Mouse (Mus musculus) forebrain, embryonic 16.5 days (tissue): ENCODE results near the gene Hyou1. TPM values are rescaled to one million over a fixed set of nuclear protein-coding genes. Genes with fewer than 3 reads are reported as not detected.
A peak's percentile ranks its signal among the peaks of the same experiment; 100 is the strongest.

Experiments
- ATAC-seq: fragments of 200-750 bp; cut with Nextera tagmentation; 2 replicates; pipeline ENCODE4 v1.8.0; 2017; ENCODE audit warnings: mild to moderate bottlenecking, moderate library complexity
- H3K27ac ChIP-seq: fragments of 300-500 bp; sonication (generic); 2 replicates; pipeline ENCODE4 v1.5.1; 2014; ENCODE audit warnings: low read length, control low read depth
- H3K27me3 ChIP-seq: fragments of 300-500 bp; sonication (generic); replicated peaks from 2 replicates; pipeline ENCODE4 v1.6.1; 2014; ENCODE audit warnings: low read length; ENCODE audit not compliant: control insufficient read depth, insufficient read depth
- H3K36me3 ChIP-seq: fragments of 300-500 bp; sonication (generic); 2 replicates; pipeline ENCODE4 v1.6.1; 2014; ENCODE audit not compliant: control insufficient read depth, insufficient read depth
- H3K4me1 ChIP-seq: fragments of 300-500 bp; sonication (generic); replicated peaks from 2 replicates; pipeline ENCODE4 v1.6.1; 2014; ENCODE audit warnings: low read length; ENCODE audit not compliant: control insufficient read depth, insufficient read depth
- H3K4me2 ChIP-seq: fragments of 300-500 bp; sonication (generic); 2 replicates; pipeline ENCODE4 v1.6.1; 2014; ENCODE audit warnings: mild to moderate bottlenecking, low read length, control low read depth
- H3K4me3 ChIP-seq: fragments of 300-500 bp; sonication (generic); replicated peaks from 2 replicates; pipeline ENCODE4 v1.5.1; 2014; ENCODE audit warnings: mild to moderate bottlenecking, low read length, control low read depth
- H3K9ac ChIP-seq: fragments of 300-500 bp; sonication (generic); replicated peaks from 2 replicates; pipeline ENCODE4 v1.6.1; 2014; ENCODE audit warnings: low read depth, low read length, control low read depth
- H3K9me3 ChIP-seq: fragments of 300-500 bp; sonication (generic); 2 replicates; pipeline ENCODE4 v1.6.1; 2016; ENCODE audit warnings: low read length; ENCODE audit not compliant: control insufficient read depth
- WGBS: fragments of 180-500 bp; shearing (Covaris S2); extraction: QIAGEN DNeasy Blood & Tissue Kit; methylation state at CpG from one replicate; pipeline ENCODE4 v1.1.7; 2014; 5-methylcytosine and 5-hydroxymethylcytosine counted together
- polyA plus RNA-seq: library from polyadenylated mRNA; unstranded; fragments of >200 nt; fragmentation: Nextera tagmentation; extraction: Ambion mirVana; gene quantifications from 2 replicates; pipeline ENCODE4 v1.2.1, GENCODE M21; 2015

The Hyou1 gene
- polyA plus RNA-seq, 1 experiment from 2014 or later, result 27.2 TPM

- peak within 1 kb of the TSS; percentile 85 for H3K9ac ChIP-seq
- no peaks in the 10 kb centered on the region for H3K9me3 ChIP-seq
- peak within 1 kb of the TSS; percentile 79 for H3K4me3 ChIP-seq
- peak; percentile 97 for ATAC-seq
- peak within 1 kb of the TSS; percentile 80 for H3K27ac ChIP-seq
- H3K4me1 ChIP-seq, result peaks cover 16% of the 10 kb centered on the region
- H3K27me3 ChIP-seq, result no peaks in the 10 kb centered on the region
- WGBS, result under 1% methylated on average over 43 of the region's 43 CpGs
- peaks cover 3% of the 10 kb centered on the region for H3K36me3 ChIP-seq
- peak within 1 kb of the TSS; percentile 85 for H3K4me2 ChIP-seq
These were observed 17.6 kb downstream of the Hyou1 start, which contains the start of gene Slc37a4 for GRCm38 (mm10) chr9:44396684-44397411. TSS of gene Slc37a4 (plus strand) at chr9:44396852.

- no peak for ATAC-seq
- 13% methylated on average over 4 of the region's 4 CpGs for WGBS
- no peaks in the 10 kb centered on the region for H3K9me3 ChIP-seq
- H3K36me3 ChIP-seq, result peaks cover 7% of the 10 kb centered on the region
- peak overlapping the region; percentile 79; the same call in 1 of the 2 replicates for H3K4me3 ChIP-seq
- peak overlapping the region; percentile 85 for H3K4me2 ChIP-seq
- peak overlapping the region; percentile 40 for H3K9ac ChIP-seq
- H3K4me1 ChIP-seq, result peaks cover 16% of the 10 kb centered on the region
- H3K27me3 ChIP-seq, result no peaks in the 10 kb centered on the region
- no peak overlapping the region for H3K27ac ChIP-seq
These were observed 18.8 kb downstream of the Hyou1 start for GRCm38 (mm10) chr9:44398087-44398486.

- Histone ChIP-seq H3K4me1 (peaks cover 16% of the 10 kb centered on the region), H3K27me3 (no peaks in the 10 kb centered on the region), H3K9ac (peak overlapping the region; percentile 40), H3K9me3 (no peaks in the 10 kb centered on the region), H3K36me3 (peaks cover 9% of the 10 kb centered on the region), H3K4me2 (no peak overlapping the region; the same call in 1 of the 2 replicates), H3K27ac (no peak overlapping the region), H3K4me3 (no peak overlapping the region)
- WGBS, result 85% methylated on average over 9 of the region's 9 CpGs
- ATAC-seq, result no peak
These were observed 19.3 kb downstream of the Hyou1 start for GRCm38 (mm10) chr9:44398551-44398950.

GRCm38 (mm10) chr9:44399114-44399794, 20.0 kb downstream of the Hyou1 start:
- Histone ChIP-seq H3K36me3 (peaks cover 16% of the 10 kb centered on the region), H3K9ac (no peak overlapping the region)
- 86% methylated on average over 13 of the region's 13 CpGs for WGBS

GRCm38 (mm10) chr9:44399795-44400114, 20.5 kb downstream of the Hyou1 start:
- WGBS, result 83% methylated on average over 6 of the region's 6 CpGs
- H3K9me3 ChIP-seq, result no peaks in the 10 kb centered on the region
- no peaks in the 10 kb centered on the region for H3K27me3 ChIP-seq
- H3K4me1 ChIP-seq, result peaks cover 16% of the 10 kb centered on the region
- peaks cover 21% of the 10 kb centered on the region for H3K36me3 ChIP-seq
- no peak overlapping the region for H3K4me3 ChIP-seq
- H3K9ac ChIP-seq, result no peak overlapping the region
- no peak for ATAC-seq
- no peak overlapping the region for H3K4me2 ChIP-seq
- H3K27ac ChIP-seq, result no peak overlapping the region

More at GRCm38 (mm10) chr9:44399114-44399794, 20.0 kb downstream of the Hyou1 start:
- Histone ChIP-seq H3K27me3 (no peaks in the 10 kb centered on the region), H3K27ac (no peak overlapping the region), H3K4me2 (no peak overlapping the region), H3K4me3 (no peak overlapping the region), H3K9me3 (no peaks in the 10 kb centered on the region), H3K4me1 (peaks cover 16% of the 10 kb centered on the region)
- no peak for ATAC-seq

- Histone ChIP-seq H3K4me3 (no peak overlapping the region), H3K9ac (no peak overlapping the region), H3K4me2 (no peak overlapping the region), H3K4me1 (peaks cover 26% of the 10 kb centered on the region), H3K27me3 (no peaks in the 10 kb centered on the region), H3K9me3 (no peaks in the 10 kb centered on the region), H3K36me3 (peaks cover 26% of the 10 kb centered on the region), H3K27ac (no peak overlapping the region)
- 90% methylated on average over 4 of the region's 4 CpGs for WGBS
- ATAC-seq, result no peak
These were observed 21.8 kb downstream of the Hyou1 start for GRCm38 (mm10) chr9:44401081-44401480.

GRCm38 (mm10) chr9:44405011-44405410, 25.7 kb downstream of the Hyou1 start:
- H3K4me2 ChIP-seq, result no peak overlapping the region
- H3K27me3 ChIP-seq, result no peaks in the 10 kb centered on the region
- no peaks in the 10 kb centered on the region for H3K9me3 ChIP-seq
- WGBS, result 91% methylated on average over 3 of the region's 3 CpGs
- H3K36me3 ChIP-seq, result peaks cover 31% of the 10 kb centered on the region
- ATAC-seq, result no peak
- H3K4me1 ChIP-seq, result peaks cover 23% of the 10 kb centered on the region
- no peak overlapping the region for H3K4me3 ChIP-seq
- H3K9ac ChIP-seq, result no peak overlapping the region
- no peak overlapping the region for H3K27ac ChIP-seq

GRCm38 (mm10) chr9:44406906-44407751, 27.8 kb downstream of the Hyou1 start, which contains the start of the genes Rps25 and Trappc4:
TSS of gene Rps25 (plus strand) at chr9:44407139.
TSS of gene Trappc4 (minus strand) at chr9:44407600.
- peaks cover 39% of the 10 kb centered on the region for H3K36me3 ChIP-seq
- peak within 1 kb of the TSS; percentile 77 for H3K4me2 ChIP-seq
- under 1% methylated on average over 51 of the region's 51 CpGs for WGBS
- peak within 1 kb of the TSS; percentile 96 for H3K27ac ChIP-seq
- H3K9ac ChIP-seq, result peak within 1 kb of the TSS; percentile 70
- H3K9me3 ChIP-seq, result no peaks in the 10 kb centered on the region
- peaks cover 23% of the 10 kb centered on the region for H3K4me1 ChIP-seq
- no peaks in the 10 kb centered on the region for H3K27me3 ChIP-seq
- peak within 1 kb of the TSS; percentile 66 for H3K4me3 ChIP-seq
- peak; percentile 97 for ATAC-seq

- Histone ChIP-seq H3K4me3 (peak overlapping the region; percentile 66), H3K27ac (peak overlapping the region; percentile 96), H3K27me3 (no peaks in the 10 kb centered on the region), H3K9ac (peak overlapping the region; percentile 70), H3K9me3 (no peaks in the 10 kb centered on the region), H3K36me3 (peaks cover 43% of the 10 kb centered on the region), H3K4me2 (peak overlapping the region; percentile 68), H3K4me1 (peaks cover 23% of the 10 kb centered on the region)
- ATAC-seq, result no peak; the same call in 1 of the 2 replicates
- WGBS, result 0% methylated on average over 24 of the region's 24 CpGs
These were observed 28.4 kb downstream of the Hyou1 start for GRCm38 (mm10) chr9:44407752-44408097.
